Mouse (Mus musculus): ENCODE results near the gene Gm4027. TPM values are rescaled to one million over a fixed set of nuclear protein-coding genes. Genes with fewer than 3 reads are reported as not detected.

Gm4027 gene
- polyA plus RNA-seq (2017; shearing (Covaris generic)): under 1 TPM in 1 of 2 experiments, not detected in 1; 0.66 TPM

GRCm38 (mm10) chr12:87618569-87618968, at the start of gene Gm4027:
Gm4027 (plus strand) TSS chr12:87618869.

GRCm38 (mm10) chr12:87602388-87602787, 16.3 kb upstream of the Gm4027 start, which contains the start of gene Oog1:
Oog1 (plus strand) TSS chr12:87602688.

DNA sequence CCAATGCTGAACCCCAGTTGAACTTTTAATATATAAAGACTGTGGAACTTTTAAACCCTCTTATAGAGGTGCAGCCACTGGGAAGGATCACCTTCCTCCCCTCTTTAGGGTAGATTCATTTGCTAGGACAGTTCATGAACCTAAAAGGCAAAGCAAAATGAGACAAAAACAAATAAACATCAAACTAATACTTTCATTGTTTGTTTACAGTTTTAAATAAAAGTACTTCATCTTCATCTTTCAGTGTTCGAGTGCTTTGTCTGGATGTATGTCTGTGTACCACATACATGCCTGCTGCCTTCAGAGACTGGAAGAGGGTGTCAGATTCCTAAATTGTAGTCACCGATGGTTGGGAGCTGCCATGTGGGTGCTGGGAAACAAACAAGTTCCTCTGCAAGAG, 25.9 kb downstream of the Gm4027 start, which contains the start of gene Gm16381:
Gm16381 (minus strand) TSS at position 101 of the 400 bp plus-strand sequence.

Other genes with a start within 250 kb of the Gm4027 start
- gene Sptlc2, start 230.5 kb upstream of the Gm4027 start, polyA plus RNA-seq (2017; shearing (Covaris generic)): 100 to 1,000 TPM; 146 to 161 TPM
- 10 to 100 TPM; 54.1 to 85.4 TPM for gene Slirp, start 175.0 kb upstream of the Gm4027 start, polyA plus RNA-seq (2017; shearing (Covaris generic))
- gene Alkbh1, start 174.9 kb upstream of the Gm4027 start, polyA plus RNA-seq (2017; shearing (Covaris generic)): 10 to 100 TPM; 65.2 to 78.9 TPM
- gene Snw1, start 146.6 kb upstream of the Gm4027 start, polyA plus RNA-seq (2017; shearing (Covaris generic)): 100 to 1,000 TPM; 160 to 197 TPM
- gene Gm5788, start 124.1 kb upstream of the Gm4027 start, polyA plus RNA-seq (2017; shearing (Covaris generic)): 1 to 10 TPM in 1 of 2 experiments, not detected in 1; 1.0 TPM
- gene Gm8300, start 104.6 kb upstream of the Gm4027 start, polyA plus RNA-seq (2017; shearing (Covaris generic)): 1 to 10 TPM in 1 of 2 experiments, under 1 TPM in 1; 0.28 to 2.2 TPM
- gene Oog1, start 16.2 kb upstream of the Gm4027 start, polyA plus RNA-seq (2017; shearing (Covaris generic)): under 1 TPM in 1 of 2 experiments, not detected in 1; 0.71 TPM
- gene Gm16381, start 25.8 kb downstream of the Gm4027 start, polyA plus RNA-seq (2017; shearing (Covaris generic)): under 1 TPM in 1 of 2 experiments, not detected in 1; 0.99 TPM
- gene Gm21319, start 156.9 kb downstream of the Gm4027 start, polyA plus RNA-seq (2017; shearing (Covaris generic)): under 1 TPM; 0.08 to 0.39 TPM
- not detected for gene Gm21936, start 176.6 kb downstream of the Gm4027 start, polyA plus RNA-seq (2017; shearing (Covaris generic))
- gene BB287469, start 197.7 kb downstream of the Gm4027 start, polyA plus RNA-seq (2017; shearing (Covaris generic)): 1 to 10 TPM in 1 of 2 experiments, not detected in 1; 1.4 TPM
- gene Gm2001, start 223.5 kb downstream of the Gm4027 start, polyA plus RNA-seq (2017; shearing (Covaris generic)): under 1 TPM in 1 of 2 experiments, not detected in 1; 0.99 TPM

Data from inflammation-experienced regulatory T-cells (primary cell).